Mouse (Mus musculus) MEL-GATA-1-ER (cell line): ENCODE measurements around the gene Lhx1.

Experiments
- DNase-seq: peaks from one replicate; pipeline ENCODE4 v3.0.0-alpha.2; 2012; ENCODE audit warnings: low read depth; ENCODE audit errors: extremely low read depth

Lhx1 gene

DNA sequence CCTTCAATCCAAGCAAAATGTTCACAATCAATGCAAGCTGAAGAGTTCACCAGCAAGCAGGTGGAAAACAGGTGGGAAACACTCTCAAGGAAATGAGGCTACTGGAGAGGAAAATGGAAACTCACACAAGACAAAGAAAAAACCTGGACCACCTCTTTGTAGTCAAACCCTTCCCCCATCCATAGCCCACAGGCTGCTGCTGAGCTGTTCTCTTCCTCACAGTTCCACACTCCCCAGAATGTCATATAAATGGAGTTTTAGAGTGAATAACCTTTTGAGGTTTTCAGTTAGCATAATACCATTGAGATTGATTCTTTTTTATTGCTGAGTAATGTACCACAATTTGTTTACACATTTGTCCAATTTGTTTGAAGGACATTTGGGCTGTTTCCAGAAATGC is 28.4 kb downstream of the Lhx1 start:
- DNase-seq = no peak

DNA sequence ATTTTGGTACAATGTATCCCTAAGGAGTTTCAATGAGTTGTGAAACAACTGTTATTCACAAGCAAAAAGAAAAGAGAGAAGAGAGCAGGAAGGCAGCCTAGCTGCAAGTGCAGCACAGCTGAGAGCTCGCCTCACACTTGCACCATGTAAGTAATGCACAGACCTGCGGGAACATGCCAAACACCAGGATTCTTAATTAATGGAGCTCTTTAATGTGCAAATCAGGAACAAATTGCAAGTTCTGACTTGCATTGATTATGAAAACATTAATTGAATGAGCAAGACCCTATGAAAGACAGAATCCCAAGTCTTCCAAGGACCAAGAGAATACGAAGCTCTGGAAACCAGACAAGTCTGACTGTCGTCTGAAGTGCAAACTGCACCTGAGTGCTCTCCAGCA is 29.6 kb downstream of the Lhx1 start:
- no peak for DNase-seq

DNA sequence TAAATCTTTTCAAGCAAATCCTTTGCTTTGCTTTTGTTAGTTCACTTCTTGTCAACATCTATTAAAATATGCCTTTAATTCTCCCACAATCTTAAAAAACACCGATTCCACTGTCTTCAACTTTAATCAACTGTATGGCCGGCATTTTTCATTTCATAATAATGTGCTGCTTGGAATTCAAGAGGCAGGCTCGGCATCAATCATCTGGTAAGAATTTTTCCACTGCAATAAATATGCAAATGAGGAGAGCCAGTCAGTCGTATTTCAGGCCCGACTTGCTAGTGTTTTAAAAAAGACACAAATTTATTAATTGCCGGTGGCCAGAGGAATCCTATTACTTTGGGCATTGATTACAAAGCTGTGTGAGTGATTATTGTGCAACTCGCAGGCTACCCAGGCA is 43.7 kb downstream of the Lhx1 start:
- DNase-seq = no peak

DNA sequence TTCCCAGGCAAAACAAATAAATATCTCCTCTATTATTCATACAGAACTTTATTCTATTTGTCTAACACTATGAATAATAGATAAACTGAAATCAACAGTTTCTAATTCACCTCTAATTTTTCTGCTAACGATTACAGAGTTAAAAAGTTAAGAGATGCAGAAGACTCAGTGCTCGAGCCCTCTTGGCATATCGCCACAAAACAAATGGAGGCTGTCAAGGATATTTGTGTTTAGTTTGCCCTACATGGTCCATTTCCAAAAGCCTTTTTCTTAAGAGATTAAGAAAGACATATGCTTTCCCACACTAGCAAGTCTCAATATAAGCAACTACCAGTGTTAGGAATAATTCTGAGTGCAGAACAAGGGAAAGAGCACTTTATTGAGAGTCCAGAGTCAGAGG is 44.9 kb downstream of the Lhx1 start:
- no peak for DNase-seq

DNA sequence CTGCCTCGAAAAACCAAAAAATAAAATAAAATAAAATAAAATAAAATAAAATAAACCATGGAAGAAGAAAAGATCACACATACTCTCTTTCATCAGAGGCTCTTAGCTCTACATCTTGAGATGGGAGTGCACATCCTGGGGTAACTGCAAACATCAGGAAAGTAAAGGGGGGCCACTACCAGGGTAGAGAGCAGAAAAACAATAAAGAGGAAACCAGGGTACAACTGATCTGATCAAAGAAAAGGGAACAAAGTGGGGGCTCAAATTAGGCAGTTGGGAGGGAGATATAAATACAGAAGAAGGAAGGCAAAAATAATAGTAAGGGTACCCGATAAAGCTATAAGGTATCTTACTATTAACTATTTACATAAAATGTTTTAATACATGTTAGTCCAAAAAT is 48.7 kb downstream of the Lhx1 start:
- DNase-seq = peak; percentile 56

DNA sequence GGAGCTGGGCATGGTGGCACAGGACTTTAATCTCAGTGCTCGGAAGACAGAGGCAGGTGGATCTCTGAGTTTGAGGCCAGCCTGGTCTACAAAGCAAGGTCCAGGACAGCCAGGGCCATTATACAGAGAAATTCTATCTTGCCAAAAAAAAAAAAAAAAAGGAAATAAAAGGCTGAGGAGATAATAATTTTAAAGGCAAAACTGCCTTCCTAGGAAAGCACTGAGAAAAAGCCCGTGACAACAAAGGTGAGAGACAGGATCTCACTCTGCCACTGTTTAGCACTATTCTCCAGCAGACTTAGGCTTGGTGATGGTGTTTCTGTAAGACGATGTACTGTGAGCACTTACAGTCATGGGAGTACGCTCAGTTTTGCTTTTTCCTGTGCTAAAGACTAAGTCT is 49.3 kb downstream of the Lhx1 start:
- DNase-seq = peak; percentile 42

DNA sequence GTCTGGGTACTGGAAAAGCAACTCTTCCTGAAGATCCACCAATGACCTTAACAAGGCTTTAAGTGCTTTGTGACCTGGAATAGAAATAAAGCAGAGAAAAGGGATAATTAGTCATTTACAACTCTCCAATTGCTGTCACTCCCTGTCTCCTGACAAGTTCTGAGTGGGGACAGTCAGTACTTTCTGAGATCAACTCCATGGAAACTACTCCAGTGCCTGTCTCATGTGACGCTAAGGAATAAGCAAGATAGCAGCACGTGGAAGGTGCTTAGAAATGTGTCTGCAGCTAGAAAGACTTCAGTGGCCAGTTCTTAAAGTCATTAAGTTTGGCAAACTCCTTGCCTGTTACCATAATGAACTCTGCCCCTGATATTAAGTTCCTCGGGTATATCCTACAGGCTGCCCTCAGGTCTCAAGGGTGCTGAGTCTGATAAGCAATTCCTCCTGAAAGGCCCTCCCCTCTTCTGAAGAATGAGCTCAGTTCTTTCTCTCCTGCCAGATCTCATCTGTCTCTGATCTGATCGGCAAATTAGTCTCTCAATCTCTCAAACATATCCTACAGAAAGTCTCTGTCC is 52.2 kb downstream of the Lhx1 start:
- no peak for DNase-seq
